Mouse (Mus musculus) stomach, embryonic 16.5 days (tissue): ENCODE data around the gene Tmprss11d. TPM values are rescaled to one million over a fixed set of nuclear protein-coding genes. Genes with fewer than 3 reads are reported as not detected.
"Not testable (repeated sequence)": the region's sequence is repeated elsewhere in the genome, so short reads cannot be mapped to it uniquely, and the experiment has no call there.

Experiments used
- ATAC-seq: fragments of 200-750 bp; cut with Nextera tagmentation; 2 replicates; pipeline ENCODE4 v1.8.0; 2017; ENCODE audit warnings: moderate number of reproducible peaks, moderate TSS enrichment; ENCODE audit not compliant: insufficient read depth, low FRiP score
- H3K27ac ChIP-seq: fragments of 300-500 bp; sonication (generic); 2 replicates; pipeline ENCODE4 v1.5.1; 2014; ENCODE audit warnings: low read length
- H3K27me3 ChIP-seq: fragments of 300-500 bp; sonication (generic); 2 replicates; pipeline ENCODE4 v1.6.1; 2014; ENCODE audit warnings: low read length, control low read depth, mixed read lengths; ENCODE audit not compliant: control insufficient read depth, insufficient read depth
- H3K36me3 ChIP-seq: fragments of 300-500 bp; sonication (generic); 2 replicates; pipeline ENCODE4 v1.6.1; 2014; ENCODE audit warnings: low read length; ENCODE audit not compliant: control insufficient read depth, insufficient read depth
- H3K4me1 ChIP-seq: fragments of 300-500 bp; sonication (generic); 2 replicates; pipeline ENCODE4 v1.6.1; 2014; ENCODE audit warnings: low read length, control low read depth, mixed read lengths; ENCODE audit not compliant: control insufficient read depth, insufficient read depth
- H3K4me2 ChIP-seq: fragments of 300-500 bp; sonication (generic); 2 replicates; pipeline ENCODE4 v1.6.1; 2014; ENCODE audit warnings: low read depth, low read length, mixed read lengths
- H3K4me3 ChIP-seq: fragments of 300-500 bp; sonication (generic); replicated peaks from 2 replicates; pipeline ENCODE4 v1.5.1; 2014; ENCODE audit warnings: mild to moderate bottlenecking, low read length
- H3K9ac ChIP-seq: fragments of 300-500 bp; sonication (generic); 2 replicates; pipeline ENCODE4 v1.6.1; 2014; ENCODE audit warnings: low read length
- H3K9me3 ChIP-seq: fragments of 300-500 bp; sonication (generic); replicated peaks from 2 replicates; pipeline ENCODE4 v1.6.1; 2016; ENCODE audit warnings: low read length, control low read depth; ENCODE audit not compliant: control insufficient read depth
- whole genome bisulfite sequencing: fragments of 180-500 bp; shearing (Covaris S2); extraction: QIAGEN DNeasy Blood & Tissue Kit; methylation state at CpG from one replicate; pipeline ENCODE4 v1.1.7; 2014; 5-methylcytosine and 5-hydroxymethylcytosine counted together
- polyA plus RNA-seq: library from polyadenylated mRNA; unstranded; fragments of >200 nt; fragmentation: Nextera tagmentation; extraction: Ambion mirVana; gene quantifications from 2 replicates; pipeline ENCODE4 v1.2.1, GENCODE M21; 2015

Gene Tmprss11d
- polyA plus RNA-seq, 1 experiment from 2014 or later = 12.5 TPM

GRCm38 (mm10) chr5:86318018-86318956, 54.9 kb downstream of the Tmprss11d start:
- ATAC-seq, H3K27me3 ChIP-seq, H3K27ac ChIP-seq, H3K9ac ChIP-seq, H3K36me3 ChIP-seq, H3K4me1 ChIP-seq, H3K9me3 ChIP-seq: not testable (repeated sequence)
- WGBS = 41% methylated on average over 26 of the region's 30 CpGs
- H3K4me2 ChIP-seq = peak overlapping the region; percentile 27; the same call in 1 of the 2 replicates
- H3K4me3 ChIP-seq = peak overlapping the region; percentile 28

DNA sequence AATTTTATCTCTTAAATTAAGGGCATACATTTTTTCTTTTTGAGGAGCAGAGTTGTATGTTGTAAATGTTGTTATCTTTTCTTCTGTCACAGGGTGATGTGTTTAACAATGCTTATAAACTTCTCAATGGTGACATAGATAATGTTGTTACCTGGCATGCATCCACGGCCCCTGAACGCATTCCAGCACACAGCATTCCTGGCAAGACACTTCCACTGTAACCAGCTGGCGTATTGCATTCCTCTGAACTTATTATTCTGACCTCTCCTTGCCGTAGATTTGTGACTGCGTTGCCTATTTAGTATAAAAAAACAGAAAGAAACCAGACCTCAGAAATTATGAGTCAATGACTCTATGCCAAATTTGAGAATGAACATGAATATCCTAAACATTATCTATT, 67.1 kb downstream of the Tmprss11d start:
- Histone ChIP-seq H3K4me2 (no peak overlapping the region), H3K9ac (no peak overlapping the region), H3K27ac (no peak overlapping the region), H3K4me1 (no peaks in the 10 kb centered on the region), H3K36me3 (no peaks in the 10 kb centered on the region), H3K9me3 (no peaks in the 10 kb centered on the region), H3K4me3 (no peak overlapping the region), H3K27me3 (no peaks in the 10 kb centered on the region)
- WGBS = 46% methylated on average over 5 of the region's 5 CpGs
- ATAC-seq = no peak

GRCm38 (mm10) chr5:86303877-86304276, 69.3 kb downstream of the Tmprss11d start:
- Histone ChIP-seq H3K27ac (no peak overlapping the region), H3K27me3 (no peaks in the 10 kb centered on the region), H3K4me1 (no peaks in the 10 kb centered on the region), H3K4me2 (no peak overlapping the region), H3K9me3 (no peaks in the 10 kb centered on the region), H3K4me3 (no peak overlapping the region), H3K9ac (no peak overlapping the region), H3K36me3 (no peaks in the 10 kb centered on the region)
- ATAC-seq = no peak
- WGBS = 84% methylated on average over 8 of the region's 8 CpGs

GRCm38 (mm10) chr5:86289208-86289607, 84.0 kb downstream of the Tmprss11d start, which contains the start of gene Tmprss11c:
Tmprss11c (minus strand) TSS chr5:86289308.
- Histone ChIP-seq H3K27ac (no peak within 1 kb of the TSS), H3K4me1 (no peaks in the 10 kb centered on the region), H3K9ac (no peak within 1 kb of the TSS), H3K9me3 (no peaks in the 10 kb centered on the region), H3K4me3 (no peak within 1 kb of the TSS), H3K4me2 (no peak within 1 kb of the TSS), H3K36me3 (no peaks in the 10 kb centered on the region), H3K27me3 (no peaks in the 10 kb centered on the region)
- ATAC-seq = no peak
- WGBS = 73% methylated on average over 4 of the region's 4 CpGs

Other genes starting within 250 kb of the Tmprss11d start
- 13.8 and 14.3 TPM in 2 replicates for gene Uba6, start 200.6 kb downstream of the Tmprss11d start, polyA plus RNA-seq
- gene Gnrhr, start 175.5 kb downstream of the Tmprss11d start, polyA plus RNA-seq = not detected in 2 replicates
- gene Tmprss11c, start 84.1 kb downstream of the Tmprss11d start, polyA plus RNA-seq = not detected in 2 replicates
- gene Tmprss11a, start 95.6 kb upstream of the Tmprss11d start, polyA plus RNA-seq = 13.0 and 17.5 TPM in 2 replicates
- gene Tmprss11g, start 145.2 kb upstream of the Tmprss11d start, polyA plus RNA-seq = 16.2 and 21.4 TPM in 2 replicates